Mouse (Mus musculus): Measurements from ENCODE around the gene Gphn.

The Gphn gene

DNA sequence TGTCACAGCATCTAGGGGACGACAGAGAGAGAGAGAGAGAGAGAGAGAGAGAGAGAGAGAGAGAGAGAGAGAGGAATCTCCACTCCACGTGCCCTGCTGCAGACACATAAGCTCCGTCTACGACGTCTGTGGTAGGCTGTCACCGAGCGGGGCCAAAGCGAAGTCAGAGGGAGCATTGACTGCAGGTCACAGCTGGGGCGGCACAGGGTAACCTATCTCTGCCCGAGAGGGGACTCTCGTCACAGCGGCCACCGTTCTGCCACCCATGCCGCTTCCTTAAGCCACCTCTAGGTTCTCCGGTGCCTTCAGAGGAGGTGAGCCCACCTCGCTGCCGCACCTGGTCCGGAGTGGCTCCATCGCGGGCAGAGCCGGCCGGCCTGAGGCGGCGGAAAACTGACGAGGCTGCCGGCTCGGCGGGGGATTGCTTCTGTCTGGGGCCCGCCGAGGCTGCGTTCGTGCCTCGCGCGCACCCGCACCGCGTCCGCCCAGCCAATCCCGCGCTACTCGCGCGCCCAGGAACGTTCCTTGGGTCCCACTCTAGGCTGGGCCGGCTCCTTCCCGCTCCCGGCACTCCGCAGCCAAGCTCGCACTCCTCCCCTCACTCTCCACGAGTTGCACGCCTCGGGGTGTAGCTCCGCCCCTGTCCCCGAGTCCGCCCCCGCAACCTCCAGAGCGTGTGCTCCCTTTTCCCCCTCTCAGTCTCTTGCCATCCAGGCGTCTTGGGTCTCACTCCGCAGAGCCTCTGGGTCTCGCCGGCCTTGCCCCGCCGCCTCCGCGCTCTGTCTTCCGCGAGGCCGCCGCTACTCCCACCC is at the start of gene Gphn:
Gene Gphn, plus strand, starts transcription at position 673 of the 812 bp plus-strand sequence.
- DNase-seq, result peak; percentile 81 to 82

DNA sequence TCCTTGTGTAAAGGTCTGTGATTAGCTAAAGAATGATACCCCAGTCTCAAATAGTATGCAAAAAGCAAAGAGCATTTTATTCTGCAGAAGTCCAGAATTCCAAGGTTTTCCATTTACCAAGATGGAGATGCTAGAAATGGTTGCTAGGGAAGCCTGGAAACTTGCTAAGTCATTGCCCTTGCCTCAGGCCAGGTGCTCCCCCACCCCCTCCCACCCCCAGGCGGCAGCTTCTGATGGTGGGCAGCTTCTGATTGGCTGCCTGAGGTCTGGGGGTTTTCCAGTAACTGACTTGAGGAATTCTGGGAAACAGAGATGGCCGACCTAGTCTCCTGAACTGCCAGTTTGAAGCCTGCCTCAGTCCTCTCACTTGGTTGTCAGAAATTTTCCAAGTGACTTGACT is 44.7 kb upstream of the Gphn start:
- DNase-seq, result no peak

DNA sequence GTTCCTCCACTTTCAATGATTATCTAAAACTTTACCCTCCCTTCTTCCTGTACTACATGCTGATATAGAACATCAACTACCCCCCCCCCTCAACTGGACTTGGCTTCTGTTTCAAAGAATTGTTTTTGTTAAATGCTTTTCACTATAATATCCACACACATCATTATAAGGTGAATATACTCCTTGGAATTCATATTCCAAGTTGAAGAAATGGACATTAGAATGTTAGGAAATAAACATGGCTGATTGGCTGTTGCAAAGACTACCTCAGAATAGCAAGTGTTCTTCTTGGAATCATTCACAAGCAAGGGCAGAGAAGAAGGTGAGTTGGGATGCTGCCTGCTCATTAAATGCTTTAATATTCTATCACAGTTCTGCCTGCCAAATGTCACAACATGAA is 32.2 kb upstream of the Gphn start, which contains the start of gene Gm6657:
Gene Gm6657, plus strand, starts transcription at position 301 of the 400 bp plus-strand sequence.
- no peak for DNase-seq

- no peak for DNase-seq
Measured at GRCm38 (mm10) chr12:78195368-78195767, 30.8 kb upstream of the Gphn start.

DNA sequence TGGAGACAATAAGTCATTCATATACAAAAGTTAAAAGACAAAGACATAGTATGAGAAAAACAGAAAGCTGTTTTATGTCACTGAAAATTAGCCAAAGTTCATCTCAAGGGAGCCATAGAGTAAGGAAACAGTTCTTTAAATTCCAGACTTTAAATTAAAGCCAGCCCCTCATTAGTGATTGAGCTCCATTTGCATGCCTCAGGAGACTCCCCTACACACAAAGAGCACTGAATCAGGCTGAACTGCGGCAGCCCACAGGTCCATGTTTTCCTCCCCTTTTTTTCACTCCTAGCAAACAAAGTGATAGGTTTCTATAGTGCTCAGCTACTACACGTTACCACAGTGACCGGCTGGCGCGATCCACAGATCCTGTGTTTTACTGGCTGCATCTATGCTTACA is 22.5 kb upstream of the Gphn start:
- DNase-seq, result no peak

GRCm38 (mm10) chr12:78205915-78206570 is 20.1 kb upstream of the Gphn start:
- peak; percentile 13 to 15 for DNase-seq

- DNase-seq, result no peak
Measured at GRCm38 (mm10) chr12:78206571-78206960, 19.6 kb upstream of the Gphn start.

- DNase-seq, result no peak
Measured at GRCm38 (mm10) chr12:78209856-78210255, 16.3 kb upstream of the Gphn start.

DNA sequence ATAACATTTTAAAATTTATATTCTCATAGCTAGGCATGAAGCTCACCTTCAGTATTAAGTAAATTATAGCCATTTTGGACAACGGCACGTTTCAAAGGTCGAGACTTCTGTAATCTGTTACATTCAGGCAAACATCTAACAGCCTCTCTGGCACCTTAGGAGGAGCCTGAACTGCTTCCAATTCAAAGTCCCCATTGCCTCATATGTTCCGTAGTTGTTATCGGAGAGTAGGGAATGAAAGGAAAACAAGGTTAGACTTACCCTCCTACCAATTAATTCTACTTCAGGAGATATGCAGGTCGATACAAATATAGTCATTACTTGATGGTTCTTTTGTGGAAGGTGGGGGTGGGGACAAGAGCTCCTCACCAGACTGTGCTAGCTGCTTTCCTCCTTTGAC is 10.7 kb upstream of the Gphn start:
- no peak for DNase-seq

GRCm38 (mm10) chr12:78219191-78219825 is 6.9 kb upstream of the Gphn start:
- DNase-seq, result no peak

DNA sequence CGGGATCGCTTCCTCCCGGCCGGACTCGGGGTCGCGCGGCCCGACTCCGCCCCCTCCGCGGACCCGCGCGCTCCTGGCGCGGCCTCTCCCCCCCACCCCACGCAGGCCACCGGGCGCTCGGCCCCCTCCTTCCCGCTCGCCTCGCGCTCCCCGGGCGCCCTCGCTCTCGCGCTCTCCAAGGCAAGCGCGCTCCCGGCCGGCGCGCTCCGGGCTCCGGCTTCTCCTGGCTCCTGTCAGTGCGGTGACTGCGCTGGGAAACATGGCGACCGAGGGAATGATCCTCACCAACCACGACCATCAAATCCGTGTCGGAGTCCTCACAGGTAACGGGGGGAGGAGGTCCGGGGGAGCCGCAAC is 318 bp downstream of the Gphn start:
- no peak for DNase-seq

DNA sequence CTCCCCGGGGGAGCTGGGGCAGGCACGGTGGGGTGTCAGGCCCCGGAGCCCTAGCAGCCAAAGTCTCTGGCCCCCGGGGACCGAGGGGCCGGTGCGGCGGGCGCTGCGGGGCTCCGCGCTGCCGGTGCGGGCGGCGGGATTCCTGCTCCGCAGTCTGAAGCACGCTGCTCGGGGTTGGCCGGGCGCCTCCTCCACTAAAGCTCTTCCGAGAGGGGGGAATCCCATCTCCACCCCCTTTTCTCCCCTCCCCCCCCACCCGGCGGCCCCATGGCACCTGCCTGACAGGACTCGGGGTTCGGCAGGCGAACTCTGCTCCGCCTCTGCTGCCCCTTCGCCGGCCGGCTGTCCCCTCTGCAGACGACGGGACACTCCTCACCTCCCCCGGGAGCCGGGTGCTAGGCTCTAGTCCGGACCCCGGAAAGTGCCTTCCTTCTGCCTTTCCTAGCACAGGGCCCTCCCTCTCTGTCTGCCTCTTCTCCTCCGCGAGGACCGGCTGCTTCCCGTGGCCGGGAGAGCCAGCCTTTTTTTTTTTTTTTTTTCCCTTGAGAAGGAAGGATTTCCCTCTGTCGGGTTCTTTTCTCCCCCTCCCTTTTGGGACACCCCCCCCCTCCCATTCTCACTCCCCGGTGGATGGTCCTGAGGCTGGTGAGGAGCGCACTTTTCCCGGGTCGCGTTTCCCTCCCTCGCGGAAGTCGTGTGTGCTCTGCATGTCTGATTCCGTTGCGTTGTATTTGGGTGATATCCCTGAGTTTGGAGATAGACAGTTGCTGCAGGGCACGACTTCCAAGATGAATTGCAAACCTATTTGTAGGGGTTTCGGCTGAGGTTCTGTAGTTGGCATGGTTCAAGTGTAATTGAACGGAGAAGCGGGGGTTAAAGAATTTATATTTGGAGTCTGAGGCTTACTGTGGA is 1.1 kb downstream of the Gphn start:
- DNase-seq, result peak; percentile 49 to 58

DNA sequence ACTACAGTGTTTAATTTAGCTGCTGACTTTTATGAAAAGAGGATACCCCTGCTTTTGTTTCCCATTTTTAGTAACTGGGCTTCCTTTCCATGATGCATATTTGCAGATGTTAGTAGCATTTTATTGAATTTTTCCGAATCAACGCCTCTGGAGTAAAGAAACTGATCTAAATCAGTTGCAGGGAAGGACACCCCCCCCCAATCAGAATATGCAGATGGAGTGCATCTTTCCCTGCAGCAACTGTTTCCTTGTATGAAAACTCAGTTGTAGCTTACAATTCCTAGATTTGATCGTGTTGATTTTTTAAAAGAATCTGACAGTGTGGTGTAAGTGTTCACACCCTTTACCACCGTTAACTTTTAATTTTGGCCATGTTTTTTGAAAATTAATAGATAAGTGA is 2.0 kb downstream of the Gphn start:
- no peak for DNase-seq

DNA sequence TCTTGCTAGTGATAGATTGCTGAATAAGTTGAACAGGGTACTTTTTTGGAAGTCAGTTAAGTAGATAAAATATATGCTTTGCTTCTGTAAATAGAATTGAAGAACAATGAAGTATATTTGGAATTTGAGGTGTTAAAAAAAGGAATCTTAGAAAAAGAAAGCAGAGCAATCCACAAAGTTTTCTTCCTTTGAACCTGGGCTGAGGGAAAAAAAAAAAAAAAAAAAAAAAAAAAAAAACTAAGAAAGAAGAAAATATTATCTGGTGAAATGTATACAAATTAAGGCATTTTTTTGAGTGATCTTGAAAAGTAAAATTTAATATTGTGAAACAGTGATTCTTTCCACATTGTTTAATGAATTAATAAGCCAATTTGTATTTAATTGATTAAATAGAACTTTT is 6.4 kb downstream of the Gphn start:
- DNase-seq, result no peak

DNA sequence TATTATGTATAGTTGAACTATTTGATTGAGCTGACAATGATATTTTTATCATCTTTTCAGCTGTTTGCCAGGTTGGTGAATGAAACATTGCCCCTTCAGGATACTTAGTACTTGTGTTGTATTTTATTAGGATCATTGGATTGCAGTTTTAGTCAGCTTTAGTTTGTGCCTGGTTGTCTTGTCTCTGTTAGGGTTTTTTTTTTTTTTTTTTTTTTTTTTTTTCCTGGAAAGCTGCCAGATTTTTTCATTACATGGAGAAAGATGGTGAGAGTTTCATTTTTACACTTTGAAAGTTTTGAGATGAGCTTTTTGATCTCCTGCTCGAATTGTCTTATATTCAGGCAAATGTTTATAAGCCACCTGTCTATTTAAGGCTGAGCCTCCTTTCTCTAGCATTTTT is 22.2 kb downstream of the Gphn start:
- DNase-seq, result no peak

GRCm38 (mm10) chr12:78249151-78249550 is 23.0 kb downstream of the Gphn start:
- DNase-seq, result no peak

DNA sequence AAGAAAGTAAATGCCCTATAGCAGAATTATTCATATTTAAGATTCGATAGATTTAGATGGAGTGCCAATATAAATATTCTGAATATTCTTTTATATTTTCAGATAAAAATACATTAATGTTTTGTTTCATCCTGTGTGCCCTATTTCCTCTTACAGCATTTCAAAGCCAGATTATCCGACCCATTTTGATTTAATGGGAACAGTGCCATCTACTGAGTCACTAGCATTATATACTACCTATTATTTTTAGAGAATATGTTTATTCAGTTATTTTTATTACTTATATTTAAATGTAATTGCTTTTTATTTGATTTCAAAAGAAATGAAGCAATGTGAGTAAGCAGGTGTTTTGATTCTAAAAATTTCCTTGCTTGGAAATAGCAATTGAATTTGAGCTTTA is 51.2 kb downstream of the Gphn start:
- DNase-seq, result no peak

DNA sequence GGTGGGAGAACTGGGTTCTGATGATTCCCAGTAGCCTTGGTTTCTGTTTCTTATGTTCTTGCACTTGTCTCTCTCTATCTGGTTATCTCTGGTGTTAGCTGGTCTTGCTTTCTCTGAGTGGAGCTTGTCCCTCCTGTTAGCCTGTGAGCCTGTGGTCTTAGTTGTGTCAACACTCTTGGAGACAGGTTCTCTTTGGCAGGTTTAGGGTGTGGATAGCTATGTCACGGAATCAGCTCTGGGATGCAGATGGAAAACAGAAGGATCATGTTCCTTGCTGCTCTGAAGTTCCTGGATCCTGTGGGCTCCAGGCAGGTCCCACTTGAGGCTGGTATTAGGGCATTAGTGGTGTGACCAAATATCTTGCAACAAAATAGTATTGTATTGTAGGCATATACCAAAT is 64.2 kb downstream of the Gphn start:
- no peak for DNase-seq

GRCm38 (mm10) chr12:78298824-78299398 is 72.7 kb downstream of the Gphn start:
- DNase-seq, result no peak

GRCm38 (mm10) chr12:78315106-78315505 is 88.9 kb downstream of the Gphn start:
- DNase-seq, result no peak

DNA sequence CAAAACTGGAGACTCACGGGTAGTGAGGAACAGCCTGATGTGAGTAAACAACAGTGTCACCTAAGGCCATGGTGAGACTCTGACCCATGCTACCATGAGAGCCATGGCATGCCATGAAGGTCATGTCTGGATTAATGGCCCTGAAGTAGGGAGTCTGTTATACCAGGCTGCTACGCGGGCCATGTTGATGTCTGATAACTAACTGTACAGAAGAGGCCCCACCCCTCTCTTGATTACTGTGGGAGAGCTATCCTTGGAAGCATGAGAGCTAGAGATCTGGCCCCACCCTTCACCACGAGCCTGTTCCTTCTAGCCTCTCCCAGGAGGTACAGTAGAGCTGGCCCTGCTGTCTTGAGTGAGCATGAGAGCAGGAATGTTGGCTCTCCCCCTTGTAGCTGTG is 101.8 kb downstream of the Gphn start:
- no peak for DNase-seq

DNA sequence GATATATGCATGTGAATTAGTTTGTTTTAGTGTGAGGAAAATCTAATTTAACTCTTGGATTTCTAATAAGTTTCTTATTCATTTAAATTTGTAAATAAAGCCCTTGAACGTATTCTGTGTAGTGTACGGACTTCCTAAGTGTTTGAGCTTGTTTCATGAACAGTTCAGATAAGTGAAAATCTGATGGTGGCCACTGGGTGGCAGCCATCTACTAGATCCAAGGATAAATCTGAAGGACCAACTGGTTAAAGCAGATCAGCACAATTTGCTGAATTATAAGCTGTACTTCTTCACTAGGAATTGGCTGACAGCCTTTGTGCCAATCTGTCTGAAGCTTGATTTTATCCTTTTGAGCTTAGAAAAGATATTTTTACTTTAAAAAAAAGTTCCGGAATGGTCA is 105.9 kb downstream of the Gphn start:
- DNase-seq, result peak in 1 of 2 experiments; percentile 22

DNA sequence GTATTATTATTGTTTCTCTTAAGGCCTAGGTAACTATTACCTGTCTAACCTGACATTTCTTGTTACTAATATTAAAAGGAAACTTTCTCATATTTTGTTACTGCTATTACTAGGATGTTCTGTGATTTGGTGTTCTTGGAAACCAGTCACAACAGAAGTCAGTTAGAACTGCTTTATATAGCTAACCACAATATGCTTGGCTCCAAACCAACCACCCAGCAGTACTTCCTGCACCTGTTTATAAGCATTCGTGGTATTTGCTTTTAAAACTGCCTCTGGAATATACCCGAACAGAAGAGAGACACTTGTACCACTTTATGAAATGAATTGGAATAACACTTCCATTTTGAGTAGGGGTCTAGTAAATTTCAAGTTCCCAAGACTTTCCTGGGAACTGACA is 130.3 kb downstream of the Gphn start:
- DNase-seq, result no peak

All from thymus, postnatal 36 days (tissue).